Mouse (Mus musculus): ENCODE data around the gene Amz1. TPM values are rescaled to one million over a fixed set of nuclear protein-coding genes. Genes with fewer than 3 reads are reported as not detected.

Gene Amz1
- total and polyA plus RNA-seq, 3 experiments, result 0.52 to 1.6 (median 1.1) TPM

DNA sequence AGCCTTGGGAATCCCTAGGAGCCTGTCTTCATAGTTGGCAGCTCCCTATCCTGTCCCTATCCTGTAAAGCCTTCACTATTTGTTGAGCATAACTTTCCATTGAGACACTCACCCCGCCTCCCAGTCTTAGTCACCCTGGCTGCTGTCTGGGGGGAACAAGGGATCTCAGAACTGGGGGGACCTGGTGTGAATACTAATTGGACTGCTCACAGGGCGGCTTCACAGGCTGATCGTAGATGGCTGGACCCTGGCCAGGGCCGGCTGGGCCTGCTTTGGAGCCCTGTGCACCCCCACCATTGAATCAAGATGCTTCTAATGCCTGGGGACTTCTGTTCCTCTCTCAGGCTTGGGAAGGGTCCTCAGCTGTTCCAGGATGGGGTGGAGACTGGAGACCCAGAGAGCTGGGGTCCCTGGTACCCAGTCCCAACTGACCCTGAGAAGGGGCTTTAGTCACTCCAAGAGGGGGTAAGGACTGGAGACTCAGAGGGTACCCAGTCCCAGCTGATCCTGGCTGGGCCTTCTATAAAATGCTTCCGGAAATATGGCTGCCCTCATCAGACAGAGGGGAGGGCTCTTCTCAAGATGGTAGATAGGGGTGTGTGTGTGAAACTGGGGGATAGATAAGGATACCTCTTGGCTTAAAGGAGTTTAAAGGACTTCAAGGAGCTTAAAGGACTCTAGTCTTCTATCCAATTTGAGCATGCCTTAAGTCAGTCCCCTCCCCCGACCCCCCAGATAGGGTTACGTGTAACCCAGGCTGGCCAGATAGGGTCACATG, 2.3 kb downstream of the Amz1 start:
- peak; percentile 67 for DNase-seq

DNA sequence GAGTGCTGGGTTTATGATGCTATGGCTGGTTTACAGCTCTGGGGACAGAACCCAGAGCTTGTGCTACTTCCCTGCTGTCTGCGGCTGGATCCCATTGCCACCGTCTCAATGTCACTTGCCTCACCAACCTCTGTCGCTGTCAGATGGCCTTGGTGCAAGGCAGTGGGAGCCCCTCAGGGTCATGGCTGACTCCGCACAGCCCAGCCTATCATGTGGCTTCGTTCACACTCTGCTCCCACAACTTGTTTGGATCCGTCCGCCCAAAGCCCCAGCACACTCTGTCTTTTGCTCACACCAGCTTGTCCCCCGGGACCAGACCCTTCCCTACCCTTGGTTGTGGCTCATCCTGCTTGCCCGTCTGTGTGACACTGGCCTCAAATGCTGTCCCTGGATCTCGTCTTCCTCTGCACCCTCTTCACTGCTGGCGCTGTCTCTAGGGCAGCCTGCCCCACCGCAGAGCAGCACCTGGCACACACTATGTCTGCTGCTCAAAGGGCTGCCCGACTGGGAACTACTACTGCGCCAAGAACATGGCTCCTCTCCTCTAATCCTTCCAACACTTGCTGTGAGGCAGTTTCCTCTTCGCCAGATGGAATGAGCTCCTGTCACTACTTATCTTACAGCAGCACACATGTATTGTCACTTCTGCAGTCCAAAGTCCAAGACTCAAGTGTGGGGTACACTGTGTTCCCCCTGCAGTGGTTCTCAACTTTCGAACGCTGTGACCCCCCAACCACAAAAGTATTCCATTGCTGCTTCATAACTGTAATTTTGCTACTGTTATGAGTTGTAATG, 3.2 kb downstream of the Amz1 start:
- DNase-seq, result peak; percentile 83

DNA sequence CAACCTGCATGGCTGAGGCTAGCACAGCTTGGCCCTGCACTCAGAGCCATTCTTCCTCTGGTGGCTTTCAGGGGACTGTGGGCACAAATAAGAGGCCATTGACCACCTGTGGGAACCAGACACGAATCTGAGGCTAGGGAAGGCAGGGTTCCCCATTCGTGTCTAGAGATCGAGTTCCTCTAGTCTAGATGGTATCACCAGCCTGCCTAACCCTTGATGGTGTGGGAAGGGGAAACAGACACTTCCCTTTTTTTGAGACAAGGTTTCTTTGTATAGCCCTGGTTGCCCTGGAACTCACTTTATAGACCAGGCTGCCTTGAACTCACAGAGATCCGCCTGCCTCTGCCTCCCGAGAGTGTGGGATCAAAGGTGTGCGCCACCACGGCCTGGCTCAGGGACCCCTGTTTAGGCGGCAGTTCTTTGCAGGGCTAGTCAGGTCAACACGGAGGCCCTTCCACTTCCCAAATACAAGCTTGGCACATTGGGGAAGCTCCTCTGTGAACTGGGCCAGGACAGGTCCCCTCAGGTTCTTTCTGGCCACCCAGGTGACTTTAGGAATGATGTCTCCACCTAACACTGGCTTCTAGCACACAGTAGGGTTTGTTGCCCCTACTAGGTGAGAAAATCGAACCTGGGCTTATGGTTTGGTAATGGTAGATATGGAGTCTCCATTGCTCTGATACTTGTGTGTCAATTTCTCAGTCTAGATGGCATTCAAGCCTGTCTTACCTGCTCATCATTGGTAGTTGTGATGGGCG, 7.3 kb downstream of the Amz1 start:
- DNase-seq, result no peak

- DNase-seq, result no peak
Observed at GRCm38 (mm10) chr5:140732195-140732594, 8.3 kb downstream of the Amz1 start.

- DNase-seq, result no peak
Observed at GRCm38 (mm10) chr5:140733336-140733735, 9.4 kb downstream of the Amz1 start.

DNA sequence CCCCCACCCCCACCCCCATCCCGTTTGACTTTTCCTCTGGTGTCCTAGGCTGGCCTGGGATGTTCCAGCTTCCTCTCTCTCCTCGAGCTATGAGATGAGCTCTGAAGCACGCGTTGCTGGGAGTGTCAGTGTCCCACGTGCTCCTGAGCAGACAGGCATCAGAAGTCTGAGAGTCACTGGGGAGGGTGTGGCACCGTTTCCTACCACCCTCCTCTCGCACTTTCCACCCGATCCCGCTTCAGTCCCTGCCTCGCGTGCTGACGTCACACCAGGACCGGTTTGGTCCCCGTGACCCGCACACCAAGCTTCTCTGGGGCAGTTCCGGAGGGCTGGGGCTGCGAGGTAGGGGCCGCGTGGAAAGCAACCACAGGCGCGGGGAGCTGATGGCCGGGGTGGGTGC, 11.4 kb downstream of the Amz1 start:
- peak; percentile 57 for DNase-seq

GRCm38 (mm10) chr5:140736166-140736565, 12.2 kb downstream of the Amz1 start:
- DNase-seq, result no peak

DNA sequence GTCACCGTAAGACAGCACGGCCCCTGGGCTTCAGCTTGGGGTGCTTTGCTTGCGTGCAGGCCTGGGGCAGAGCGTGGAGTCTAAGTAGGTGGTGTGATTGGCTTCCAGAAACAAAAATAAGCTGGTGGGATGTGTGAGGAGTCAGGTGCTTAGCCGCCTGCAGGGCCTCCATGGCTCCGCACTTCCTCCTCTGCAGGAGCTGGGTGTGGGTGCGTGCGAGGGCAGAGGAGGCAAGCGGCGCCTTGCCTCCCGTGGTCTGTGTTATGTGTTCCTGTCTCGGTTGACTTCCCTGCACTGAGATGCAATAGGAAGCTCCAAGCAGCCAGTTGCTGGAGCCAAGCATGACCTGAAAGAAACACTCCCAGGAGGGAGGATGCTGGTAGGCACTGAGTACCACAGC, 15.9 kb downstream of the Amz1 start:
- DNase-seq, result no peak

GRCm38 (mm10) chr5:140741040-140741439, 17.1 kb downstream of the Amz1 start:
- DNase-seq, result no peak

DNA sequence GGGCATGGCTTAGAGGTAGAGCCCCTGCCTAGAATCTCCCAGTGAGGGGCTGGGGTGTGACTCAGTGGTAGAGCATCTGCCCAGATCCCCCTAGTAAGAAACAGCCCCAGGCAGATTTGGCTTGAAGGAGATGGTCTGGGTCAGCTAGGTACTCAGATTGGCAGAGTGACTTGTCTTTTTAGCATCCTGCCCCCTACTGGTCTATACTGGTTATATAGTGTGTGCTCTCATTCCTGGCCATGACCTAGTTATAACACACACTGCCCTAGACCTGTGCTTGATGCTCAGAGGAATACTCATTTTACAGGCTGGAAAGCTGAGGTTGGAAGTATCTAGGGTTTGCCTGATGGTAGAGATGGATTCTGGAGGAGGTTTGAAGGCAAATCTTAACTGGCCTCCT, 17.9 kb downstream of the Amz1 start:
- DNase-seq, result no peak

GRCm38 (mm10) chr5:140743706-140744131, 19.8 kb downstream of the Amz1 start:
- no peak for DNase-seq

GRCm38 (mm10) chr5:140748425-140748824, 24.5 kb downstream of the Amz1 start:
- DNase-seq, result no peak

GRCm38 (mm10) chr5:140749062-140749875, 25.3 kb downstream of the Amz1 start:
- DNase-seq, result peak; percentile 74

GRCm38 (mm10) chr5:140750925-140751324, 27.0 kb downstream of the Amz1 start:
- DNase-seq, result no peak

GRCm38 (mm10) chr5:140752041-140752440, 28.1 kb downstream of the Amz1 start:
- no peak for DNase-seq

GRCm38 (mm10) chr5:140752639-140753038, 28.7 kb downstream of the Amz1 start:
- DNase-seq, result no peak

GRCm38 (mm10) chr5:140753223-140753622, 29.3 kb downstream of the Amz1 start:
- no peak for DNase-seq

DNA sequence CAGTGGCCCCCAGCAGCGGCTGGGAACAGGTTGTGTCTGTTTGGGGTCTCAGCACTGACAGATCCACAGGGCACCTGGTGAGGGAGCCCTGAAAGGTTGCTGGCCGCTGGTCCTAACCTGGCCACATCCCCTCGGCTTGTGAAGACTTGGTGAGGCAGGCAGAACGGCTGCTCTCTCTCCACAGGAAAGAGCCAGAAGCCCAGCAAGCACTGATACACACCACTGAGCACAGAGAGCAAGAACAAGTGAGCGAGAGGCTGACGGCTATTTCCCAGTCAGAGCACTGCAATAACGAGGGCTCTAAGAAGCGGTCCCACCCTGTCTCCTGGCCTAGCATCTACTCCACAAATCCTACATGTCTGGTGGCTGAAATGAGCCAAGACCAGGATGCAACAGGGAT, 34.9 kb downstream of the Amz1 start:
- no peak for DNase-seq

- no peak for DNase-seq
Observed at GRCm38 (mm10) chr5:140762540-140762939, 38.6 kb downstream of the Amz1 start.

DNA sequence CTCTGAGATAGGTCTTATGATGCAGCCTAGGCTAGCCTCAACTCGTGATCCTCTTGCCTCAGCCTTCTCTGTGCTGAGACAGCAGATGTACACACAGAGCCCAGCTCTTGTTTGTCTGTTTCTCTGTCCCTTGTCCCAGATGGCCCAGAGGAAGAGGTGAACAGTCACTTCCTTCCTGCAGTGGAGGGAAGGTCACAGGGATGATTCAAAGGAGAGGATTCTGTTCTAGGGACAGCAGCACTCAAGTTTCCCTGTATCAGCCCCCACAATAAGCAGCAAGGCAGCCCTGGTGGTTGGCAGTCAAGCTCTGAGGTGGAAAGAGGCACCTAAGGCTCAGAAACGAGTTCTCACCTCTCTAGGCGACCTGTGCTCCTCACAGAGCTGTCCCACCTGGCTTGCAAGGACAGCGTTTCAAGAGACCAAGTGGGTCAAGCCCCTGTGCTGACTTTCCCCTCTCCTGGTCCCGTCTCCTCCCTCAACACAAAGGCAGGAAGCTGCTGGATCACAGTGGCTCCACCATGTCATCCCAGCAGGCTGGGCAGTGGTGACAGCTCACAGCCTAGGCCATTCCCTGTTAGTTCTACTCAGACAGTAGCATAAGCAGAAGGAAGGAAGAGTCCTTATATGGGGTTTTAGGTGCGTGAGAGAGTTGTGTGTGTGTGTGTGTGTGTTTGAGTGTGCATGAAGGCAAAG, 41.1 kb downstream of the Amz1 start:
- DNase-seq, result peak; percentile 66

- no peak for DNase-seq
Observed at GRCm38 (mm10) chr5:140766566-140766965, 42.6 kb downstream of the Amz1 start.
